Comparison of ENCODE assay signal across 9 mouse cellular contexts in the genomic region with DNA sequence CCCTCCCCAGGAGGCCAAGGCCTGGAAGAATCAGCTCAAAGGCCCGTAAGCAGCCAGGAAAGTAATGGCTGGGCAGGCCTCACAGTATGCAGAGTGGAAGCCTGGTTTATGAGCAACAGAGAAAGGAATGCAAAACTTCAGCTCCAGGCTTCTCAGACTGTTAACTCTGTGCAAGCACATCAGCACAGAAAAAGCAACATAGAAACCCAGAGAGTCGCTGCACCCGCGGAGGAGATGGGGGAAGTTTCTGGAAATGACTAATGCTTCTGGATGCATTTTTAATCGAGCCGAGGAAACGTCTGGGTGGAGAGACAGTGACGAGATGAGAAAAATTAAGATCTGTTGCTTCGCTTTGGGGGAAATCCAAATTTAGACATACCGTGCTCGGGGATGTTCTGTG. TPM values are rescaled to one million over a fixed set of nuclear protein-coding genes. Genes with fewer than 3 reads are reported as not detected.
DNase-seq lines count a peak whose midpoint lies in the region; ATAC-seq lines count a peak whose summit lies in the region.
"Had no signal": no experiment of that assay in that cellular context is flagged by ENCODE, and none has a peak within 500 bp of the region (broad histone marks: within the 10 kb centered on the region; RNA-seq: fewer than 3 reads in every experiment).

No protein-coding gene starts in this region.

- H3K4me1 ChIP-seq in intestine, embryonic 15.5 days (replicated peaks) = peaks cover 18% of the 10 kb centered on the region

- no peaks in the 10 kb centered on the region for H3K36me3 ChIP-seq in intestine, embryonic 15.5 days

- no peak overlapping the region for H3K9ac ChIP-seq in intestine, embryonic 15.5 days

- DNase-seq in adrenal gland, postnatal 14 days = peak; percentile 22
- DNase-seq in adrenal gland, adult 18-20 months (ENCODE audit: low spot score in 2 of 2) = no peak
- peak; percentile 55 for DNase-seq in layer of hippocampus, adult 9-11 months
- DNase-seq in layer of hippocampus, postnatal 25 days (ENCODE audit: extremely low spot score in 1 of 2, low spot score in 1 of 2) = no peak
- DNase-seq in right cerebral cortex, postnatal 10 days (ENCODE audit: low spot score in 2 of 2) = peak; percentile 71 to 76
- no peak for DNase-seq in cerebellum, adult 11-12 months
- DNase-seq in retina, embryonic 14.5 days (ENCODE audit: low spot score) = no peak

- H3K4me2 ChIP-seq in intestine, embryonic 15.5 days (replicated peaks) = no peak overlapping the region

- 39% methylated on average over 11 of the region's 11 CpGs for WGBS in intestine, embryonic 15.5 days

- peak; percentile 49 for ATAC-seq in intestine, embryonic 15.5 days

- H3K27me3 ChIP-seq in intestine, embryonic 15.5 days (replicated peaks) = no peaks in the 10 kb centered on the region

- H3K4me3 ChIP-seq in intestine, embryonic 15.5 days (replicated peaks) = no peak overlapping the region

- peak overlapping the region; percentile 61 for H3K27ac ChIP-seq in intestine, embryonic 15.5 days

- no peaks in the 10 kb centered on the region for H3K9me3 ChIP-seq in intestine, embryonic 15.5 days

RNA-seq across cellular contexts. Expression of gene Psapl1, which starts 22.5 kb away (rescaled TPM):
- not detected in 2 replicates for total RNA-seq in adrenal gland, postnatal 14 days (2021)
- not detected for total RNA-seq in adrenal gland, adult 18-20 months (2021)
- not detected for total RNA-seq in layer of hippocampus, postnatal 25 days (2021)
- 0.05 and 0.06 TPM in 2 replicates for polyA plus RNA-seq in intestine, embryonic 15.5 days (2015; fragmentation: Nextera tagmentation; extraction: Ambion mirVana)
- total RNA-seq: hematopoietic stem cell, adult 5-6 weeks had no signal

Comparison
In these comparisons a context has a peak if more than half of its experiments do, and no peak if none do; other contexts are left out.
1. DNase-seq: peak in adrenal gland, postnatal 14 days (single experiment), layer of hippocampus, adult 9-11 months (single experiment) and right cerebral cortex, postnatal 10 days (2 of 2); none in adrenal gland, adult 18-20 months (0 of 2), layer of hippocampus, postnatal 25 days (0 of 2), cerebellum, adult 11-12 months (single experiment) and retina, embryonic 14.5 days (single experiment).